Mouse (Mus musculus) spleen, adult 2 months (tissue): Measurements from ENCODE around the gene Mpv17l. TPM values are rescaled to one million over a fixed set of nuclear protein-coding genes. Genes with fewer than 3 reads are reported as not detected.

Experiments
- DNase-seq, 2 experiments: peaks; one replicate each; pipeline versions ENCODE4 v3.0.0 to v3.0.0-alpha.2; 2012 to 2021; ENCODE audit warnings: low spot score in 2 of 2, low read depth in 1 of 2
- H3K27ac ChIP-seq: fragments of 200-500 bp; 2 replicates; pipeline ENCODE4 v1.5.1; 2012; ENCODE audit warnings: low read length, inconsistent platforms; ENCODE audit not compliant: insufficient read depth
- H3K27me3 ChIP-seq: fragments of 200-500 bp; 2 replicates; pipeline ENCODE4 v1.6.1; 2012; ENCODE audit warnings: mild to moderate bottlenecking, moderate library complexity, low read length, inconsistent platforms; ENCODE audit not compliant: control insufficient read depth, insufficient read depth
- H3K36me3 ChIP-seq: fragments of 200-500 bp; 2 replicates; pipeline ENCODE4 v1.6.1; 2012; ENCODE audit warnings: mild to moderate bottlenecking, low read length, inconsistent platforms; ENCODE audit not compliant: control insufficient read depth, insufficient read depth
- H3K4me1 ChIP-seq: fragments of 200-500 bp; 2 replicates; pipeline ENCODE4 v1.6.1; 2011; ENCODE audit warnings: inconsistent platforms; ENCODE audit not compliant: control insufficient read depth, insufficient read depth, insufficient read length
- H3K4me3 ChIP-seq: fragments of 200-500 bp; 2 replicates; pipeline ENCODE4 v1.5.1; 2011; ENCODE audit warnings: mild to moderate bottlenecking, inconsistent platforms; ENCODE audit not compliant: insufficient read depth, insufficient read length; ENCODE audit errors: extremely low read depth
- CTCF ChIP-seq: fragments of 200-500 bp; IDR thresholded peaks from 2 replicates; pipeline ENCODE4 v1.5.1; 2011; ENCODE audit warnings: mild to moderate bottlenecking, inconsistent platforms; ENCODE audit not compliant: insufficient read depth, insufficient read length, insufficient replicate concordance; ENCODE audit errors: extremely low read depth
- POLR2A ChIP-seq: fragments of 200-500 bp; IDR thresholded peaks from 2 replicates; pipeline ENCODE4 v1.6.1; 2011; ENCODE audit warnings: low read depth, low read length, inconsistent platforms
- WGBS: fragments of 180-500 bp; shearing (Covaris S2); methylation state at CpG from one replicate; pipeline ENCODE4 v1.1.7; 2018; 5-methylcytosine and 5-hydroxymethylcytosine counted together
- polyA plus RNA-seq: library from polyadenylated mRNA; depleted of rRNA; stranded (reverse); fragments of >200 nt; gene quantifications from 2 replicates; pipeline ENCODE4 v1.2.3, GENCODE M21; 2012

Gene Mpv17l
- polyA plus RNA-seq, 1 experiment: 0.30 TPM

GRCm38 (mm10) chr16:13883094-13883774, 19.7 kb upstream of the Mpv17l start:
- Histone ChIP-seq H3K4me1 (no peaks in the 10 kb centered on the region), H3K27ac (no peak overlapping the region), H3K27me3 (no peaks in the 10 kb centered on the region), H3K36me3 (peaks cover 6% of the 10 kb centered on the region; the same call in 1 of the 2 replicates), H3K4me3 (no peak overlapping the region)
- DNase-seq: no peak
- 67% methylated on average over 3 of the region's 3 CpGs for WGBS
- no peak for TF ChIP-seq CTCF
- no peak for TF ChIP-seq POLR2A

GRCm38 (mm10) chr16:13890449-13890848, 12.5 kb upstream of the Mpv17l start:
- H3K27ac ChIP-seq: no peak overlapping the region
- 81% methylated on average over 2 of the region's 2 CpGs for WGBS
- H3K4me1 ChIP-seq: no peaks in the 10 kb centered on the region; the same call in 1 of the 2 replicates
- DNase-seq: no peak
- no peaks in the 10 kb centered on the region for H3K27me3 ChIP-seq
- TF ChIP-seq POLR2A: no peak
- no peak for TF ChIP-seq CTCF
- no peak overlapping the region for H3K4me3 ChIP-seq
- 0 out of 2 replicates have a peak, but pooled peaks cover 1% of the 10 kb centered on the region for H3K36me3 ChIP-seq

GRCm38 (mm10) chr16:13892850-13893249, 10.1 kb upstream of the Mpv17l start:
- no peak for DNase-seq

DNA sequence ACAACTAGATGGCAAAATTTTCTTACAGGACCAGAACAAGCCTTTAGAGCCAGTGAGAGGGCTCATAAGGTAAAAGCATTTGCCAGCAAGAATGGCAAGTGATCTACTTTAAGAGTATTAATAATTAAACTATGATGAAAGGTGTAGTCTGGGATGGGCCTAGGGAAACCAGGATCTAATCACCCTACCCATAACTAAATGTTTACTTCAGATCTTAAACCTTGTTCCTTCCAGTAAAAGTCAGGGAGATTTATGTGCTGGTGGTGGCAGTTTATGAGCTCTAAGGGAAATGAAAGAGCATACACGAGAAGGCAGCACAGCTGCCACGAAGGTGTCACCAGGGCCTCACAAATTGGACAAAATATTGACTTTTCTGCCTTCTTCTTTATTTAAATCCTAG, 8.9 kb upstream of the Mpv17l start:
- Histone ChIP-seq H3K4me3 (no peak overlapping the region), H3K27ac (no peak overlapping the region), H3K27me3 (no peaks in the 10 kb centered on the region), H3K36me3 (no peaks in the 10 kb centered on the region), H3K4me1 (no peaks in the 10 kb centered on the region; the same call in none of the 2 replicates)
- no peak for TF ChIP-seq POLR2A
- TF ChIP-seq CTCF: no peak
- WGBS: 56% methylated on average over 2 of the region's 2 CpGs
- no peak for DNase-seq

More at GRCm38 (mm10) chr16:13892850-13893249, 10.1 kb upstream of the Mpv17l start:
- Histone ChIP-seq H3K27me3 (no peaks in the 10 kb centered on the region), H3K36me3 (no peaks in the 10 kb centered on the region), H3K4me1 (no peaks in the 10 kb centered on the region; the same call in 1 of the 2 replicates), H3K27ac (no peak overlapping the region), H3K4me3 (no peak overlapping the region)
- TF ChIP-seq CTCF (no peak), POLR2A (no peak)

DNA sequence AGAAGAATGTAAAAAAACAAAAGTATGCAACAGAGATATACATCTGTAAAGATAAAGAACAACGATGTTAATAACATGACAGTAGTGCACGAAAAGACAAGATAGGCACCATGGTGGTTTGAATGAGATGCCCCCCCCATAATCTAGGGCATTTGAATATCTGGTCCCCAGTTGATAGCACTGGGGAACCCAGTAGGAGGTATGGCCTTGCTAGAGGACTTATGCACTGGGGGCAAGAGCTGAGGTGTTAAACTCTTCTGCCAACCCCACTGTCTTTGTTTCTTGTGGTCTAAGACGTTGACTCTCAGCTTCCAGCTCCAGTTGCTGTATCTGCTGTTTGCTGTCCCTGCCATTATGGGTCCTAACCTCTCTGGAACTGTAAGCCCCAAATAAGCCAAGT, 7.2 kb upstream of the Mpv17l start:
- H3K27me3 ChIP-seq: no peaks in the 10 kb centered on the region
- H3K4me3 ChIP-seq: no peak overlapping the region
- no peaks in the 10 kb centered on the region; the same call in none of the 2 replicates for H3K4me1 ChIP-seq
- no peak overlapping the region for H3K27ac ChIP-seq
- H3K36me3 ChIP-seq: no peaks in the 10 kb centered on the region
- DNase-seq: no peak
- 84% methylated on average over 3 of the region's 3 CpGs for WGBS
- TF ChIP-seq CTCF (no peak), POLR2A (no peak)

DNA sequence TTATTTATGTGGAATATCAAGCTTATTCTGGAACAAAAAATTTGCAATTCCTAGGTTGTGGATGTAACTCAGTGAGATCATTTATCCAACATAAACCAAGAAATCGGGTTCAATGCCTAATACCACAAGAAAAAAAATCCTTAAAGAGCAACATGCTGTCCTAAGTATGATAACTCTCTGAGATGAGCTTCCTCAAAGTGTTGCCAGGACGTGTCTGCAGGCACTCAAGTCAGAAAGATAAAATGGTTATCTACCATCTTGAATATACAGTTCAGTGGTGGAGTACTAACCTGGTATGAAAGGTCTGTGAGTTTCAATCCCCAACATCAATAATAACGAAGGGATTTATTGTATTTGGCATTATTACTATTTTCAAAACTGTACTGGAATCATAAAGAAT, 6.6 kb upstream of the Mpv17l start:
- H3K36me3 ChIP-seq: no peaks in the 10 kb centered on the region
- 81% methylated on average over 3 of the region's 3 CpGs for WGBS
- H3K27ac ChIP-seq: no peak overlapping the region
- no peak for DNase-seq
- no peaks in the 10 kb centered on the region; the same call in none of the 2 replicates for H3K4me1 ChIP-seq
- TF ChIP-seq CTCF (no peak), POLR2A (no peak)
- H3K4me3 ChIP-seq: no peak overlapping the region
- no peaks in the 10 kb centered on the region for H3K27me3 ChIP-seq

- Histone ChIP-seq H3K4me1 (peaks cover 3% of the 10 kb centered on the region), H3K36me3 (no peaks in the 10 kb centered on the region), H3K27ac (no peak overlapping the region), H3K4me3 (no peak overlapping the region), H3K27me3 (no peaks in the 10 kb centered on the region)
- TF ChIP-seq POLR2A (no peak), CTCF (no peak)
- WGBS: 91% methylated on average over 2 of the region's 2 CpGs
- no peak for DNase-seq
These were observed 4.0 kb upstream of the Mpv17l start for GRCm38 (mm10) chr16:13898981-13899380.
